In the genomic region with DNA sequence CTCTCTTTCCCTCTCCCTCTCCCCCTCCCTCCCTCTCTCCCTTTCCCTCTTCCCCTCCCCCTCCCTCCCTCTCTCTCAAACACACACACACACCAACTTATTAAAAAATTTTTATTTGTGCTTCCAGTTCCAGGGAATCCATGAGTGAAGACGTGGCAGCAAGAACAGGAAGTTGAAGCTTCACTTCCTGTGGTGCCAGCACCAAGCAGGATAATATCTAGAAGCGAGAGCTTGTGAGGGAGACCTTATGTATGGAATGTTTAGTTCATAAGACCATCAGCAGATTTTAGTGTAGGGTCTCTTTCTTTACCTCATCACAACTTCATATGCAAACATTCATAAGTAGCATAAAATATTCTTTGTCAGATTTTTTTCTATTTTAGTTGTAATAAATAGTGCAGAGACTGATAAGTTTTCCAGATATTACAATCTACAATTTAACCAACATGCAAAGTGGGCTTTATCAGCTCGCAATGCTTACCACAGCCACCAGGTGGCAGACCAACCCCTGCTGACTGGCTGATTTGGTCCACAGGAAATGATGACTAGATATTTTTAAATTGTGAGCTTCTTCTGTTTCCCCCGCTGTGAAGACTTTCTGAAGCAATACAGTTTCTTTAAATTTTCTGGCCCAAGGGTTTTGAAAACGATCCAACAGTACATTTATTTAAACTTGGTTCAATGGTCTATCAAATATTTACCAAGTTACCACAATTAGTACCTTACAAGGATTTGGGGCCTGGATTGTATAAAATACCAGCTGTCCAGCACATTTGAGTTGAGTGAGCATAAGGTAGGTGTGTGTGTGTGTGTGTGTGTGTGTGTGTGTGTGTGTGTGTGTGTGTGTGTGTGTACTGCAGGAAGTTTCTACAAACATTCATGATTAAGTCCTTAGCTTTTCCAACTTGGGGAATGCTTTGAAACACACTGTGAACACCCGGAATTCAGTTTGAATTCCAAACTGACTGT, we compare ENCODE assay signal across 9 mouse cellular contexts. TPM values are rescaled to one million over a fixed set of nuclear protein-coding genes. Genes with fewer than 3 reads are reported as not detected.
DNase-seq lines count a peak whose midpoint lies in the region; ATAC-seq and TF ChIP-seq lines count a peak whose summit lies in the region.
"Had no signal": no experiment of that assay in that cellular context is flagged by ENCODE, and none has a peak within 500 bp of the region (broad histone marks: within the 10 kb centered on the region; RNA-seq: fewer than 3 reads in every experiment).

No protein-coding gene starts in this region.

- no peak overlapping the region for H3K27ac ChIP-seq in cortical plate, adult 2 months (ENCODE audit: insufficient read depth, low read length)
- H3K27ac ChIP-seq in kidney, postnatal 0 days, result peak overlapping the region; percentile 84
- H3K27ac ChIP-seq in liver, embryonic 13.5 days, result no peak overlapping the region
- H3K27ac ChIP-seq: limb, embryonic 12.5 days had no signal

- H3K9ac ChIP-seq in kidney, postnatal 0 days (ENCODE audit: low read depth, low read length), result no peak overlapping the region
- H3K9ac ChIP-seq in liver, embryonic 13.5 days, result no peak overlapping the region
- H3K9ac ChIP-seq: limb, embryonic 12.5 days had no signal

- peak; percentile 59 for TF ChIP-seq CTCF in C2C12 (IDR thresholded peaks at IDR 0.05; ENCODE audit: control insufficient read depth, insufficient read depth, insufficient read length)
- TF ChIP-seq CTCF in cortical plate, adult 2 months (IDR thresholded peaks at IDR 0.05; ENCODE audit: extremely low read depth, insufficient read depth, low read length), result peak; percentile 92
- peak; percentile 96 for TF ChIP-seq CTCF in kidney, postnatal 0 days (IDR thresholded peaks at IDR 0.05; ENCODE audit: low read depth)

- no peaks in the 10 kb centered on the region for H3K36me3 ChIP-seq in C2C12 (ENCODE audit: control insufficient read depth, insufficient read depth)
- H3K36me3 ChIP-seq in kidney, postnatal 0 days (ENCODE audit: insufficient read depth, low read length), result no peaks in the 10 kb centered on the region
- H3K36me3 ChIP-seq in liver, embryonic 13.5 days, result no peaks in the 10 kb centered on the region
- H3K36me3 ChIP-seq: limb, embryonic 12.5 days had no signal

- whole genome bisulfite sequencing in kidney, postnatal 0 days, result 13% methylated on average over 6 of the region's 6 CpGs
- 13% methylated on average over 6 of the region's 6 CpGs for WGBS in liver, embryonic 13.5 days (ENCODE audit: insufficient replicate concordance)

- peak; percentile 73 for DNase-seq in ZHBTc4 (ENCODE audit: low read depth, low spot score)
- DNase-seq in kidney, postnatal 0 days (ENCODE audit: low spot score), result peak; percentile 88
- DNase-seq in liver, embryonic 13.5 days, result peak; percentile 65
- peak; percentile 65 for DNase-seq in ovary, postnatal 10 days (ENCODE audit: low spot score)
- peak; percentile 89 for DNase-seq in thymus, postnatal 14 days

- no peak overlapping the region for H3K4me3 ChIP-seq in C2C12 (ENCODE audit: insufficient read depth, poor library complexity, severe bottlenecking)
- no peak overlapping the region for H3K4me3 ChIP-seq in cortical plate, adult 2 months (ENCODE audit: insufficient read depth, low read length)
- H3K4me3 ChIP-seq in kidney, postnatal 0 days (replicated peaks; ENCODE audit: low read depth, low read length), result no peak overlapping the region
- H3K4me3 ChIP-seq in liver, embryonic 13.5 days (replicated peaks), result no peak overlapping the region
- H3K4me3 ChIP-seq: limb, embryonic 12.5 days had no signal

- no peak overlapping the region for H3K4me2 ChIP-seq in kidney, postnatal 0 days (ENCODE audit: low read length)
- H3K4me2 ChIP-seq in liver, embryonic 13.5 days, result no peak overlapping the region
- H3K4me2 ChIP-seq: limb, embryonic 12.5 days had no signal

- no peak overlapping the region for H3ac ChIP-seq in C2C12 (ENCODE audit: control insufficient read depth, insufficient read length, low read depth)

- H3K79me2 ChIP-seq in C2C12 (ENCODE audit: control insufficient read depth, insufficient read depth), result no peaks in the 10 kb centered on the region

- no peaks in the 10 kb centered on the region for H3K9me3 ChIP-seq in kidney, postnatal 0 days (replicated peaks; ENCODE audit: low read length)
- no peaks in the 10 kb centered on the region for H3K9me3 ChIP-seq in liver, embryonic 13.5 days (replicated peaks)
- H3K9me3 ChIP-seq: limb, embryonic 12.5 days had no signal

- no peaks in the 10 kb centered on the region for H3K79me3 ChIP-seq in C2C12 (ENCODE audit: low read depth)

- ATAC-seq in granulocyte monocyte progenitor cell, adult 5-6 weeks (replicated peaks; ENCODE audit: poor library complexity, severe bottlenecking), result peak; percentile 92
- peak; percentile 29 for ATAC-seq in kidney, postnatal 0 days (replicated peaks; ENCODE audit: low FRiP score, low read depth)
- ATAC-seq in liver, embryonic 13.5 days (ENCODE audit: low read depth), result no peak

- no peaks in the 10 kb centered on the region for H3K27me3 ChIP-seq in C2C12 (ENCODE audit: control insufficient read depth, insufficient read depth, insufficient read length)
- H3K27me3 ChIP-seq in kidney, postnatal 0 days (ENCODE audit: insufficient read depth, low read length), result no peaks in the 10 kb centered on the region
- H3K27me3 ChIP-seq in liver, embryonic 13.5 days, result no peaks in the 10 kb centered on the region
- H3K27me3 ChIP-seq: limb, embryonic 12.5 days had no signal

- no peak for TF ChIP-seq POLR2A in cortical plate, adult 2 months (IDR thresholded peaks at IDR 0.05; ENCODE audit: extremely low read depth, insufficient read depth, low read length)

- no peaks in the 10 kb centered on the region for H3K4me1 ChIP-seq in cortical plate, adult 2 months (ENCODE audit: control insufficient read depth, insufficient read depth, low read length)
- 0 out of 2 replicates have a peak, but pooled peaks cover 9% of the 10 kb centered on the region for H3K4me1 ChIP-seq in kidney, postnatal 0 days (replicated peaks; ENCODE audit: insufficient read depth, low read length)
- peaks cover 14% of the 10 kb centered on the region for H3K4me1 ChIP-seq in liver, embryonic 13.5 days (replicated peaks)

TF ChIP-seq in C2C12, 6 proteins besides CTCF, POLR2A, EP300 and RAD21:
- TF ChIP-seq MYOG (IDR thresholded peaks at IDR 0.05; ENCODE audit: control insufficient read depth, extremely low read depth, insufficient read length) (no peak), CEBPB (IDR thresholded peaks at IDR 0.05; ENCODE audit: low read depth) (no peak), FOSL1 (IDR thresholded peaks at IDR 0.05; ENCODE audit: insufficient read depth, low read length, poor library complexity, severe bottlenecking) (no peak), MAX (IDR thresholded peaks at IDR 0.05) (no peak), USF1 (IDR thresholded peaks at IDR 0.05; ENCODE audit: low read depth) (no peak), MYOD1 (IDR thresholded peaks at IDR 0.05; ENCODE audit: control insufficient read depth, insufficient read length, low read depth) (no peak)
TF ChIP-seq in C2C12: peak in this region for 0.

RNA-seq across cellular contexts. Expression of a gene that starts 19.8 kb away (rescaled TPM):
- polyA plus RNA-seq in C2C12 (2012; fragmentation: generic; extraction: Trizol), result 10.0 TPM
- 15.1 and 16.2 TPM in 2 replicates for polyA plus RNA-seq in cortical plate, adult 2 months (2012; rRNA removed)
- total RNA-seq in granulocyte monocyte progenitor cell, adult 5-6 weeks (2014; fragmentation: Nextera tagmentation), result 67.7 and 90.5 TPM in 2 replicates
- 181 and 207 TPM in 2 replicates for total RNA-seq in granulocyte monocyte progenitor cell, adult 5-6 weeks (2017)
- polyA plus RNA-seq in kidney, postnatal 0 days (2015; fragmentation: Nextera tagmentation; extraction: Ambion mirVana), result 2.4 and 2.6 TPM in 2 replicates
- 3.7 and 4.5 TPM in 2 replicates for polyA plus RNA-seq in liver, embryonic 13.5 days (2015; fragmentation: Nextera tagmentation; extraction: Ambion mirVana)

RNA-seq across cellular contexts. Expression of a gene that starts 32.5 kb away (rescaled TPM):
- polyA plus RNA-seq in C2C12 (2012; fragmentation: generic; extraction: Trizol), result 4.2 TPM
- polyA plus RNA-seq in cortical plate, adult 2 months (2012; rRNA removed), result 16.0 and 17.8 TPM in 2 replicates
- total RNA-seq in granulocyte monocyte progenitor cell, adult 5-6 weeks (2014; fragmentation: Nextera tagmentation), result 13.1 and 13.6 TPM in 2 replicates
- total RNA-seq in granulocyte monocyte progenitor cell, adult 5-6 weeks (2017), result 21.2 and 24.4 TPM in 2 replicates
- 12.2 and 12.5 TPM in 2 replicates for polyA plus RNA-seq in kidney, postnatal 0 days (2015; fragmentation: Nextera tagmentation; extraction: Ambion mirVana)
- 3.4 and 3.5 TPM in 2 replicates for polyA plus RNA-seq in liver, embryonic 13.5 days (2015; fragmentation: Nextera tagmentation; extraction: Ambion mirVana)
